Mouse (Mus musculus) limb, embryonic 14.5 days (tissue): ENCODE measurements around the gene Mrrf. TPM values are rescaled to one million over a fixed set of nuclear protein-coding genes. Genes with fewer than 3 reads are reported as not detected.
A peak's percentile ranks its signal among the peaks of the same experiment; 100 is the strongest.

Experiments
- ATAC-seq: fragments of 200-750 bp; cut with Nextera tagmentation; 2 replicates; pipeline ENCODE4 v1.8.0; 2017; ENCODE audit warnings: low read depth, moderate number of reproducible peaks, moderate TSS enrichment; ENCODE audit not compliant: low FRiP score
- DNase-seq: peaks from one replicate; pipeline ENCODE4 v3.0.0-alpha.2; 2015; ENCODE audit warnings: low spot score
- H3K27ac ChIP-seq: fragments of 300-500 bp; sonication (generic); replicated peaks from 2 replicates; pipeline ENCODE4 v1.5.1; 2014; ENCODE audit warnings: low read depth, mild to moderate bottlenecking, low read length, moderate library complexity, mixed read lengths
- H3K27me3 ChIP-seq: fragments of 300-500 bp; sonication (generic); 2 replicates; pipeline ENCODE4 v1.6.1; 2014; ENCODE audit warnings: low read length, mixed read lengths; ENCODE audit not compliant: control insufficient read depth, insufficient read depth
- H3K36me3 ChIP-seq: fragments of 300-500 bp; sonication (generic); 2 replicates; pipeline ENCODE4 v1.6.1; 2014; ENCODE audit warnings: mild to moderate bottlenecking, low read length, moderate library complexity, mixed read lengths; ENCODE audit not compliant: control insufficient read depth, insufficient read depth
- H3K4me1 ChIP-seq: fragments of 300-500 bp; sonication (generic); 2 replicates; pipeline ENCODE4 v1.6.1; 2014; ENCODE audit warnings: antibody characterized with exemption, low read length, mixed read lengths; ENCODE audit not compliant: control insufficient read depth, insufficient read depth
- H3K4me2 ChIP-seq: fragments of 300-500 bp; sonication (generic); replicated peaks from 2 replicates; pipeline ENCODE4 v1.6.1; 2014; ENCODE audit warnings: low read depth, mild to moderate bottlenecking, low read length, moderate library complexity; ENCODE audit not compliant: severe bottlenecking
- H3K4me3 ChIP-seq: fragments of 300-500 bp; sonication (generic); replicated peaks from 2 replicates; pipeline ENCODE4 v1.5.1; 2014; ENCODE audit warnings: low read length
- H3K9ac ChIP-seq: fragments of 300-500 bp; sonication (generic); 2 replicates; pipeline ENCODE4 v1.6.1; 2014; ENCODE audit warnings: mild to moderate bottlenecking, low read depth, low read length, moderate library complexity; ENCODE audit not compliant: severe bottlenecking
- H3K9me3 ChIP-seq: fragments of 300-500 bp; sonication (generic); 2 replicates; pipeline ENCODE4 v1.6.1; 2016; ENCODE audit warnings: low read length; ENCODE audit not compliant: control insufficient read depth
- POLR2A ChIP-seq: fragments of 200-500 bp; IDR thresholded peaks from 2 replicates; pipeline ENCODE4 v1.8.0; 2012; ENCODE audit warnings: inconsistent platforms, mild to moderate bottlenecking, moderate library complexity, borderline replicate concordance; ENCODE audit not compliant: insufficient read depth, insufficient read length; ENCODE audit errors: extremely low read depth
- WGBS: fragments of 180-500 bp; shearing (Covaris S2); extraction: QIAGEN DNeasy Blood & Tissue Kit; methylation state at CpG from one replicate; pipeline ENCODE4 v1.1.7; 2014; 5-methylcytosine and 5-hydroxymethylcytosine counted together
- polyA plus RNA-seq, 2 experiments: library from polyadenylated mRNA; depleted of rRNA in 1 of 2; stranded (reverse) in 1 of 2; unstranded in 1 of 2; fragments of >200 nt; fragmentation: Nextera tagmentation in 1 of 2; extraction: Ambion mirVana in 1 of 2; gene quantifications; 2 replicates each; pipeline versions ENCODE4 v1.2.1 to v1.2.3; 2012 to 2014

The Mrrf gene
- polyA plus RNA-seq, 2 experiments, result 31.0 to 33.0 TPM

GRCm38 (mm10) chr2:36102559-36102946, 33.6 kb upstream of the Mrrf start:
- peaks cover 100% of the 10 kb centered on the region for H3K27me3 ChIP-seq
- DNase-seq (no peak), ATAC-seq (no peak; the same call in 1 of the 2 replicates)
- WGBS, result under 1% methylated on average over 21 of the region's 21 CpGs
- H3K4me1 ChIP-seq, result peaks cover 30% of the 10 kb centered on the region
- peak overlapping the region; percentile 45 for H3K4me3 ChIP-seq
- peak overlapping the region; percentile 36 for H3K4me2 ChIP-seq
- H3K36me3 ChIP-seq, result no peaks in the 10 kb centered on the region
- H3K27ac ChIP-seq, result no peak overlapping the region
- TF ChIP-seq POLR2A, result no peak
- no peaks in the 10 kb centered on the region for H3K9me3 ChIP-seq
- H3K9ac ChIP-seq, result 0 out of 2 replicates have a peak overlapping the region, but pooled peaks have one; percentile 4

GRCm38 (mm10) chr2:36103069-36103554, 33.1 kb upstream of the Mrrf start:
- no peaks in the 10 kb centered on the region for H3K9me3 ChIP-seq
- no peak overlapping the region for H3K27ac ChIP-seq
- peak overlapping the region; percentile 45 for H3K4me3 ChIP-seq
- peak overlapping the region; percentile 85 for H3K4me2 ChIP-seq
- TF ChIP-seq POLR2A, result no peak
- WGBS, result 3% methylated on average over 21 of the region's 21 CpGs
- peaks cover 100% of the 10 kb centered on the region for H3K27me3 ChIP-seq
- DNase-seq (no peak), ATAC-seq (no peak)
- H3K36me3 ChIP-seq, result no peaks in the 10 kb centered on the region
- 0 out of 2 replicates have a peak overlapping the region, but pooled peaks have one; percentile 4 for H3K9ac ChIP-seq
- H3K4me1 ChIP-seq, result peaks cover 30% of the 10 kb centered on the region

DNA sequence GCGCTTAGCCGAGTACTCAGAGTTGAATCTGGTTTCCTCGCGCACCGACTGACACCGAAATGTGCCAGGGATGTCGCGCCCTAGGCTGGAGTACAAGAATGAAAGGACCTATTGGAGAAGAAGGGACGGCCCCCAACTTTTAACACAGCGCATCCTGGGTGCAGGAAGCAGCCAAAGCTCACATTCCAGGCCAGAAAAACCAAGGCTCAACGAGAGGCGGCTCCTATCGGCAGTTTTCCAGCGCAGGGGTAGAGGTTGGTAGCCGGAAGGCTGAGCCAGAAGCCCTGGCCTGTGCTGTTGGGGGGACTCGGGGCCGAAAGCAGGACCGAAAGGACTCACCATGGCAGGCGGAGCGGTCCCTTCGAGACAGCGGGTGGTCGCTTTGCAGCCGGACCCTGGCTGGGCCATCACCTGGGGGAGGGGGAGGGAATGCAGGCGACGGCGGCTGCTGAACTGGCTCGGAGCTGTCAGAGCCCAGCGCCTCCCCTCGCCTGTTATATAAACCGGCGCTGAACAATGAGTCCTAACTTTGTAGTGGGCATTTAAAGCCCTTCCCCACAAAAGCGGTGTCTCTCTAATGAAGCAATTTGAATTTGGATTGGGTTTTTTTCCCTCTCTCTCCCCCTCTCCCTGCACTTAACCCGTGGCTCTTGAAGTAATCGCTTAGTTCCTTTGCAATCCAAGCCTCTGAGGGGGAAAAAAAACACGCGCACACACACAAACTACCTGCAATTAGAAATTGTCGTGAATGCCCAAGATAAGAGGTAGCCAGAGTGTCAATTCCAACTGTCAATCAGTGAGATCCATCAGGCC, 32.4 kb upstream of the Mrrf start:
- 1% methylated on average over 38 of the region's 38 CpGs for WGBS
- Histone ChIP-seq H3K36me3 (no peaks in the 10 kb centered on the region), H3K4me1 (peaks cover 30% of the 10 kb centered on the region), H3K27ac (no peak overlapping the region), H3K9ac (no peak overlapping the region), H3K27me3 (peaks cover 100% of the 10 kb centered on the region), H3K4me2 (peak overlapping the region; percentile 85), H3K9me3 (no peaks in the 10 kb centered on the region), H3K4me3 (peak overlapping the region; percentile 45)
- no peak for TF ChIP-seq POLR2A
- no peak for ATAC-seq
- DNase-seq, result no peak

- Histone ChIP-seq H3K4me3 (peak overlapping the region; percentile 45), H3K4me1 (peaks cover 30% of the 10 kb centered on the region), H3K27me3 (peaks cover 100% of the 10 kb centered on the region), H3K9ac (peak overlapping the region; percentile 48), H3K4me2 (peak overlapping the region; percentile 85), H3K9me3 (no peaks in the 10 kb centered on the region), H3K36me3 (no peaks in the 10 kb centered on the region), H3K27ac (no peak overlapping the region)
- no peak for TF ChIP-seq POLR2A
- WGBS, result under 1% methylated on average over 32 of the region's 32 CpGs
- ATAC-seq (no peak), DNase-seq (no peak)
Observed at GRCm38 (mm10) chr2:36104436-36104955, 31.7 kb upstream of the Mrrf start.

DNA sequence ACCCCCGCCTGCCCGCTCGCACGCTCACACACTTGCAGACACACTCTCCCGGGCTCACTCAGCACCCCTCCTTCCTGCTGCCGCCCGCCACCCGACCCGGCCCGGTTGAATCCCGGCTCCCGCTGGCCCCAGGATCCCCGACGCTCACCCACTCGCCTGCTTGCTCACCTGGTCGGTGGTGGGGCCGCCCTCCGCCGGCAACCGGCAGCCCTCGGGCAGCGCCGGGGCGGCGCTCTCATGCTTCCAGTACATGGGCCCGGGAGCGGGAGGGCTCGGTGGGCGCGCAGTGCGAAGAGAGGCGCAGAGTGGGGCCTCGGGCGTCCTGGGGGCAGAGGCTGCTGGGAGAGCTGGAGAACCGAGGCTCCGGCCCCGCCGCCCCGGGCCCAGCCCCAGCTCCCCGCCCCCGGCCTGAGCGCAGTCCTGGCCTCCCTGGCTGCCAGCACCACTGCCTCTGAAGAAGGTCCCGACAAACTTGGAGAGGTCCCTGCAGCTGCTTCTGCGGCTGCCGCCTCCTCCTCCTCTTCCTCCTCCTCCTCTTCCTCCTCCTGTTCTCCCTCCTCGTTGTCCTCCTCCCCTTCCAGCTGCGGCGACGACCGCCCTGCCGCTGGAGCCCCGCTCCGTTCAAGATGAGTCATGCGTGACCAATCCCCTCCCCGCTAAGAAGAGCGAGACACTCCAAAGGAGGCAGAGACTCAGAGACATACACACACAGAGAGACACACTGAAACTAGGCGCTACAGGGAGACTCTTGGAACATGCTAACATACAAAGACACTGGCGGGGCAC, 31.0 kb upstream of the Mrrf start, which contains the start of gene Lhx6:
Gene Lhx6, minus strand, starts transcription at position 453 of the 786 bp plus-strand sequence.
- H3K36me3 ChIP-seq, result no peaks in the 10 kb centered on the region
- no peaks in the 10 kb centered on the region for H3K9me3 ChIP-seq
- peak within 1 kb of the TSS; percentile 45 for H3K4me3 ChIP-seq
- peaks cover 30% of the 10 kb centered on the region for H3K4me1 ChIP-seq
- DNase-seq, result no peak
- H3K27me3 ChIP-seq, result peaks cover 97% of the 10 kb centered on the region
- peak within 1 kb of the TSS; percentile 85 for H3K4me2 ChIP-seq
- no peak for TF ChIP-seq POLR2A
- no peak within 1 kb of the TSS for H3K27ac ChIP-seq
- WGBS, result under 1% methylated on average over 49 of the region's 58 CpGs
- 0 out of 2 replicates have a peak, but pooled peaks have one; percentile 32 for ATAC-seq
- peak within 1 kb of the TSS; percentile 48 for H3K9ac ChIP-seq
